Mouse (Mus musculus): ENCODE measurements around the gene Calm1.

DNA sequence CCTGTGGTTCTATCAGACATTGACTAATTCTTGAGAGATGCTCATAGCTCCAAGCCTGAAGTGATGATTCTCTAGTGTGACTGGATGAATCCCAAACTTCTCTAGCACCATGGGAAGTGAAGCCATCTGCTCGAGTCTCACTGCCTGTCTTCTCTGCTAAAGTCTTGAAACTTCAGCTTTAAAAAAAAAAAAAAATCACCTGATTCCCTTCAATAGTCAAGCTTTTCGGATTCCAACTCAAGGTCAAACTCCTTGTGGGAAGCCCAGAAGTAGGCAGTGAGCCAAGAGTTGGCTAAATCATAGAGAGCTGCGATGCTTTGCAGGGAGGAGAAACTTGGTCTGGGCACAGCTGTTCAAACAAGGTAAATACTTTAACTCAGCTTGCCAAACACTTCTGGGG is 15.5 kb downstream of the Calm1 start:
- no peak for TF ChIP-seq POLR2A (IDR thresholded peaks at IDR 0.05; ENCODE audit: low read depth, low read length)
- no peak for TF ChIP-seq CTCF (IDR thresholded peaks at IDR 0.05; ENCODE audit: borderline replicate concordance, insufficient read depth, low read length)
